Mouse (Mus musculus) cortical plate, adult 2 months (tissue): ENCODE results near the gene Rnf208. TPM values are rescaled to one million over a fixed set of nuclear protein-coding genes. Genes with fewer than 3 reads are reported as not detected.

Experiments used
- H3K27ac ChIP-seq: fragments of 200-500 bp; 2 replicates; pipeline ENCODE4 v1.5.1; 2012; ENCODE audit warnings: low read length, control low read depth, inconsistent platforms; ENCODE audit not compliant: insufficient read depth
- H3K4me1 ChIP-seq: fragments of 200-500 bp; 2 replicates; pipeline ENCODE4 v1.6.1; 2011; ENCODE audit warnings: low read length; ENCODE audit not compliant: control insufficient read depth, insufficient read depth
- H3K4me3 ChIP-seq: fragments of 200-500 bp; 2 replicates; pipeline ENCODE4 v1.5.1; 2011; ENCODE audit warnings: mild to moderate bottlenecking, low read length, control low read depth; ENCODE audit not compliant: insufficient read depth
- CTCF ChIP-seq: fragments of 200-500 bp; IDR thresholded peaks from 2 replicates; pipeline ENCODE4 v1.5.1; 2011; ENCODE audit warnings: mild to moderate bottlenecking, control low read depth, low read length; ENCODE audit not compliant: insufficient read depth; ENCODE audit errors: extremely low read depth
- POLR2A ChIP-seq: fragments of 200-500 bp; IDR thresholded peaks from 2 replicates; pipeline ENCODE4 v1.6.1; 2011; ENCODE audit warnings: mild to moderate bottlenecking, low read length, control low read depth; ENCODE audit not compliant: insufficient read depth; ENCODE audit errors: extremely low read depth
- polyA plus RNA-seq: library from polyadenylated mRNA; depleted of rRNA; stranded (reverse); fragments of >200 nt; gene quantifications from 2 replicates; pipeline ENCODE4 v1.2.3, GENCODE M21; 2012; rRNA removed

Rnf208 gene
- polyA plus RNA-seq, 1 experiment: 325 TPM

GRCm38 (mm10) chr2:25288734-25289345 lies 46.8 kb downstream of the Rnf208 start:
- TF ChIP-seq POLR2A (peak; percentile 48), CTCF (no peak)
- no peak overlapping the region for H3K4me3 ChIP-seq
- peaks cover 3% of the 10 kb centered on the region; the same call in 1 of the 2 replicates for H3K4me1 ChIP-seq
- H3K27ac ChIP-seq: no peak overlapping the region

GRCm38 (mm10) chr2:25289651-25290050 lies 47.6 kb downstream of the Rnf208 start, which contains the start of gene Lrrc26:
Lrrc26 (plus strand) TSS chr2:25289915.
- H3K27ac ChIP-seq: peak within 1 kb of the TSS; percentile 24; the same call in 1 of the 2 replicates

DNA sequence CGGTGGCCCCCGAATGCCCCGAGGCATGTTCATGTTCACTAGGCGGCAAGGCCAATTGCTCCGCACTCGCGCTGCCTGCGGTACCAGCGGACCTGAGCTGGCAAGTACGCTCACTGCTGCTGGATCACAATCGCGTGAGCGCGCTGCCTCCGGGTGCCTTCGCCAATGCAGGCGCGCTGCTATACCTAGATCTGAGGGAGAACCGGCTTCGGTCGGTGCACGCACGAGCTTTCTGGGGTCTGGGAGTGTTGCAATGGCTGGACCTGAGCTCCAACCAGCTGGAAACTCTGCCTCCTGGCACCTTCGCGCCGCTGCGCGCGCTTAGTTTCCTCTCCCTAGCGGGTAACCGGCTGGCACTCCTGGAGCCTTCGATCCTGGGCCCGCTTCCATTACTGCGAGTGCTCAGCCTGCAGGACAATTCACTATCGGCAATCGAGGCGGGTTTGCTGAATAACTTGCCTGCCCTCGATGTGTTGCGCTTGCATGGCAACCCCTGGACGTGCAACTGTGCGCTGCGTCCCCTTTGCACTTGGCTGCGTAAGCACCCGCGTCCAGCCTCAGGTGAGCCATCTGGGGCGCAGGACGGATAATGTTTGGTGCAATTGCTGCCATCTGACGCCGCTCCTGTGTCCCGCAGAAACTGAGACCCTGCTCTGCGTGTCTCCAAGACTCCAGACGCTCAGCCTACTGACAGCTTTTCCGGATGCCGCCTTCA lies 48.2 kb downstream of the Rnf208 start:
- peaks cover 3% of the 10 kb centered on the region; the same call in 1 of the 2 replicates for H3K4me1 ChIP-seq
- peak overlapping the region; percentile 24; the same call in 1 of the 2 replicates for H3K27ac ChIP-seq

More at GRCm38 (mm10) chr2:25289651-25290050, 47.6 kb downstream of the Rnf208 start, which contains the start of gene Lrrc26:
- TF ChIP-seq POLR2A (no peak), CTCF (no peak)
- peaks cover 3% of the 10 kb centered on the region; the same call in 1 of the 2 replicates for H3K4me1 ChIP-seq
- H3K4me3 ChIP-seq: no peak within 1 kb of the TSS

DNA sequence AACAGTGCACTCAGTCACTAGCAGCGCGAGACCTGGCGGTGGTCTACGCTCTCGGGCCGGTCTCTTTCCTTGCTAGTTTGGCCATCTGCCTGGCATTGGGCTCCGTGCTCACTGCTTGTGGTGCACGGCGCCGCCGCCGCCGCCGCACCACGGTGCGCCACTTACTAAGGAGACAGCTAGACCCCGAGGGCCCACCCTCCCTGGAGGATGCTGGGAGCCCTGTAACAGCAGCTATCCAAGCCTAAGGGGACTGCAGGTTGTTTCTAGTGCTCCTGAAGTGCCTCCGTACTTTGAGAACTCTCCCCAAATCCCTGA lies 48.7 kb downstream of the Rnf208 start:
- TF ChIP-seq POLR2A (no peak), CTCF (no peak)
- 0 out of 2 replicates have a peak overlapping the region, but pooled peaks have one; percentile 24 for H3K27ac ChIP-seq
- H3K4me3 ChIP-seq: no peak overlapping the region
- H3K4me1 ChIP-seq: peaks cover 3% of the 10 kb centered on the region; the same call in 1 of the 2 replicates

More for the DNA sequence above, 48.2 kb downstream of the Rnf208 start:
- H3K4me3 ChIP-seq: no peak overlapping the region
- TF ChIP-seq CTCF (no peak), POLR2A (peak; percentile 34; the same call in 1 of the 2 replicates)

- TF ChIP-seq POLR2A (no peak), CTCF (no peak)
- Histone ChIP-seq H3K4me1 (peaks cover 3% of the 10 kb centered on the region; the same call in 1 of the 2 replicates), H3K4me3 (no peak overlapping the region), H3K27ac (0 out of 2 replicates have a peak overlapping the region, but pooled peaks have one; percentile 22)
Measured at GRCm38 (mm10) chr2:25291184-25292053, 49.4 kb downstream of the Rnf208 start.

GRCm38 (mm10) chr2:25292054-25292544 lies 50.0 kb downstream of the Rnf208 start:
- no peak overlapping the region for H3K4me3 ChIP-seq
- no peak overlapping the region for H3K27ac ChIP-seq
- TF ChIP-seq POLR2A: no peak
- no peak for TF ChIP-seq CTCF
- peaks cover 3% of the 10 kb centered on the region; the same call in 1 of the 2 replicates for H3K4me1 ChIP-seq

GRCm38 (mm10) chr2:25292856-25293255 lies 50.8 kb downstream of the Rnf208 start:
- TF ChIP-seq CTCF (peak; percentile 62), POLR2A (no peak)
- Histone ChIP-seq H3K4me3 (no peak overlapping the region), H3K4me1 (peaks cover 3% of the 10 kb centered on the region; the same call in 1 of the 2 replicates), H3K27ac (no peak overlapping the region)

DNA sequence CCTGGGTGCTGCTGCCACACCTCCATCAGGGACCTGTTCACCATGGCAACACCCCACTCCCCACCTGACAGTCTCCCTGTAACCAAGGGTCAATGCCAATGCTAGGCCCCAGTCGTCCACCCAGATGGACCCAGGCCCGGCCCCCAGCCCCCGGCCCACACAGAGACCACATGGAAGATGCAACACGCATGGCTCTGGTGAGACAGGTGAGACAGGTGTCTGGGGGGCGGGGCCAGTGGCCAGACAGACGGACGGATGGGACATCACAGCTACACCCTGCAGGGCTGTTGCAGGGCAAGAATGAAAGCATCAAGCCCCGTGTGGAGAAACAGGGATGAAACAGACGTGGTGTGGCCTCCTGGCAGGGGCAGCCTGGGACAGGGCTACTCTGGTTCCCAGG lies 51.7 kb downstream of the Rnf208 start:
- peaks cover 2% of the 10 kb centered on the region; the same call in 1 of the 2 replicates for H3K4me1 ChIP-seq
- TF ChIP-seq POLR2A (no peak), CTCF (no peak)
- H3K27ac ChIP-seq: no peak overlapping the region
- no peak overlapping the region for H3K4me3 ChIP-seq

Other genes with a start within 250 kb of the Rnf208 start
- 724 and 838 TPM in 2 replicates for gene Nsmf, start 187.9 kb upstream of the Rnf208 start, polyA plus RNA-seq
- gene Entpd8, start 162.0 kb upstream of the Rnf208 start, polyA plus RNA-seq: not detected in 2 replicates
- gene Noxa1, start 147.1 kb upstream of the Rnf208 start, polyA plus RNA-seq: not detected in 2 replicates
- gene Nrarp, start 61.5 kb upstream of the Rnf208 start, polyA plus RNA-seq: 22.1 and 24.2 TPM in 2 replicates
- gene Tor4a, start 45.4 kb upstream of the Rnf208 start, polyA plus RNA-seq: 2.5 TPM in 2 replicates
- gene Nelfb, start 30.8 kb upstream of the Rnf208 start, polyA plus RNA-seq: 52.0 and 57.5 TPM in 2 replicates
- 0.11 TPM in 1 of 2 replicates, not detected in the other for gene Stpg3, start 27.6 kb upstream of the Rnf208 start, polyA plus RNA-seq
- 0.19 and 0.21 TPM in 2 replicates for gene Fam166a, start 23.5 kb upstream of the Rnf208 start, polyA plus RNA-seq
- gene Tubb4b, start 17.6 kb upstream of the Rnf208 start, polyA plus RNA-seq: 527 and 537 TPM in 2 replicates
- 0.26 and 0.44 TPM in 2 replicates for gene Slc34a3, start 7.9 kb upstream of the Rnf208 start, polyA plus RNA-seq
- not detected in 2 replicates for gene Rnf224, start 5.5 kb upstream of the Rnf208 start, polyA plus RNA-seq
- gene Cysrt1, start 197 bp downstream of the Rnf208 start, polyA plus RNA-seq: 0.21 and 0.57 TPM in 2 replicates
- 14.0 and 15.5 TPM in 2 replicates for gene AL732309.1, start 4.6 kb downstream of the Rnf208 start, polyA plus RNA-seq
- 33.8 and 36.0 TPM in 2 replicates for gene Tmem203, start 13.2 kb downstream of the Rnf208 start, polyA plus RNA-seq
- gene Tprn, start 20.4 kb downstream of the Rnf208 start, polyA plus RNA-seq: 14.0 and 22.0 TPM in 2 replicates
- 87.9 and 93.2 TPM in 2 replicates for gene Ssna1, start 30.2 kb downstream of the Rnf208 start, polyA plus RNA-seq
- 75.7 and 76.5 TPM in 2 replicates for gene Anapc2, start 30.2 kb downstream of the Rnf208 start, polyA plus RNA-seq
- gene Tmem210, start 45.9 kb downstream of the Rnf208 start, polyA plus RNA-seq: not detected in 2 replicates
- gene Lrrc26, start 47.7 kb downstream of the Rnf208 start, polyA plus RNA-seq: not detected in 2 replicates
- gene Grin1, start 76.9 kb downstream of the Rnf208 start, polyA plus RNA-seq: 336 and 340 TPM in 2 replicates
- gene Man1b1, start 90.1 kb downstream of the Rnf208 start, polyA plus RNA-seq: 27.0 and 28.4 TPM in 2 replicates
- gene Dpp7, start 114.1 kb downstream of the Rnf208 start, polyA plus RNA-seq: 59.8 and 69.1 TPM in 2 replicates
- 16.6 and 20.4 TPM in 2 replicates for gene Uap1l1, start 123.4 kb downstream of the Rnf208 start, polyA plus RNA-seq
- gene Sapcd2, start 130.1 kb downstream of the Rnf208 start, polyA plus RNA-seq: 4.0 and 4.4 TPM in 2 replicates
- 15.8 and 19.0 TPM in 2 replicates for gene Entpd2, start 153.6 kb downstream of the Rnf208 start, polyA plus RNA-seq
- gene Npdc1, start 157.1 kb downstream of the Rnf208 start, polyA plus RNA-seq: 435 and 468 TPM in 2 replicates
- 0.38 and 0.48 TPM in 2 replicates for gene Fut7, start 181.0 kb downstream of the Rnf208 start, polyA plus RNA-seq
- 105 and 109 TPM in 2 replicates for gene Abca2, start 186.4 kb downstream of the Rnf208 start, polyA plus RNA-seq
- 0.72 and 0.79 TPM in 2 replicates for gene Clic3, start 214.6 kb downstream of the Rnf208 start, polyA plus RNA-seq
- 137 TPM in 2 replicates for gene Paxx, start 218.8 kb downstream of the Rnf208 start, polyA plus RNA-seq
- 2,250 and 2,426 TPM in 2 replicates for gene Ptgds, start 227.8 kb downstream of the Rnf208 start, polyA plus RNA-seq